Mouse (Mus musculus): Measurements from ENCODE around the gene Prnd. TPM values are rescaled to one million over a fixed set of nuclear protein-coding genes. Genes with fewer than 3 reads are reported as not detected.

The Prnd gene
- 0.10 and 0.27 TPM in 2 replicates for polyA plus RNA-seq (2012; rRNA removed)

GRCm38 (mm10) chr2:131950598-131951095 lies at the start of gene Prnd:
TSS of gene Prnd (plus strand) at chr2:131950861.

GRCm38 (mm10) chr2:131909683-131910572 lies 40.7 kb upstream of the Prnd start, which contains the start of the genes Prnp and Prn:
TSS of gene Prnp (plus strand) at chr2:131909928.
TSS of gene Prn (plus strand) at chr2:131909957.

Other genes starting within 250 kb of the Prnd start
- 0.01 and 0.06 TPM in 2 replicates for gene Erv3, start 91.1 kb upstream of the Prnd start, polyA plus RNA-seq (2012; rRNA removed)
- 12.0 and 15.3 TPM in 2 replicates for gene Prnp, start 40.9 kb upstream of the Prnd start, polyA plus RNA-seq (2012; rRNA removed)
- gene Prn, start 40.9 kb upstream of the Prnd start, polyA plus RNA-seq (2012; rRNA removed): not detected in 2 replicates
- 1.2 and 1.4 TPM in 2 replicates for gene Rassf2, start 79.4 kb downstream of the Prnd start, polyA plus RNA-seq (2012; rRNA removed)
- gene Slc23a2, start 194.2 kb downstream of the Prnd start, polyA plus RNA-seq (2012; rRNA removed): 1.5 and 1.7 TPM in 2 replicates

Measured in liver, embryonic 14 days (tissue).